Mouse (Mus musculus) myocyte (in vitro differentiated cells): ENCODE measurements around the gene Gm973. TPM values are rescaled to one million over a fixed set of nuclear protein-coding genes. Genes with fewer than 3 reads are reported as not detected.
A peak's percentile ranks its signal among the peaks of the same experiment; 100 is the strongest.

Experiments
- H3K27me3 ChIP-seq: one replicate; pipeline ENCODE4 v1.6.1; 2011; ENCODE audit not compliant: control insufficient read depth, insufficient read depth, insufficient read length
- H3K36me3 ChIP-seq: one replicate; pipeline ENCODE4 v1.6.1; 2011; ENCODE audit not compliant: control insufficient read depth, insufficient read depth
- H3K4me2 ChIP-seq: one replicate; pipeline ENCODE4 v1.6.1; 2011; ENCODE audit warnings: low read depth, control low read depth
- H3K4me3 ChIP-seq: one replicate; pipeline ENCODE4 v1.5.1; 2011; ENCODE audit warnings: mild to moderate bottlenecking, control low read depth, moderate library complexity
- H3K79me2 ChIP-seq: one replicate; pipeline ENCODE4 v1.6.1; 2011; ENCODE audit not compliant: control insufficient read depth, insufficient read depth
- H3ac ChIP-seq: one replicate; pipeline ENCODE4 v1.6.1; 2011; ENCODE audit not compliant: control insufficient read depth, insufficient read length
- CEBPB ChIP-seq: IDR thresholded peaks from 2 replicates; pipeline ENCODE4 v1.6.1; 2011; ENCODE audit warnings: mild to moderate bottlenecking, moderate library complexity; ENCODE audit not compliant: poor library complexity, insufficient read depth, severe bottlenecking
- E2F4 ChIP-seq: IDR thresholded peaks from one replicate; pipeline ENCODE4 v1.6.1; 2011; ENCODE audit warnings: mild to moderate bottlenecking, control low read depth, moderate library complexity; ENCODE audit not compliant: insufficient read depth
- MAX ChIP-seq: IDR thresholded peaks from one replicate; pipeline ENCODE4 v1.6.1; 2011; ENCODE audit warnings: low read depth, mild to moderate bottlenecking, control low read depth
- MYOD1 ChIP-seq, 3 experiments: IDR thresholded peaks; one replicate each; pipeline ENCODE4 v1.6.1; 2011; ENCODE audit warnings: control low read depth in 2 of 3, low read depth in 2 of 3, mild to moderate bottlenecking in 2 of 3, moderate library complexity in 1 of 3; ENCODE audit not compliant: insufficient read length in 2 of 3, control insufficient read depth in 1 of 3
- MYOG ChIP-seq, 3 experiments: IDR thresholded peaks; one replicate each; pipeline ENCODE4 v1.6.1; 2011; ENCODE audit warnings: control low read depth in 2 of 3, low read depth in 2 of 3, mild to moderate bottlenecking in 2 of 3; ENCODE audit not compliant: insufficient read length in 2 of 3, control insufficient read depth in 1 of 3, insufficient read depth in 1 of 3
- POLR2A ChIP-seq: IDR thresholded peaks from one replicate; pipeline ENCODE4 v1.6.1; 2011; ENCODE audit warnings: low read depth, mild to moderate bottlenecking, control low read depth, moderate library complexity; ENCODE audit not compliant: insufficient read length
- POLR2AphosphoS2 ChIP-seq: IDR thresholded peaks from one replicate; pipeline ENCODE4 v1.6.1; 2011; ENCODE audit warnings: low read depth, control low read depth; ENCODE audit not compliant: insufficient read length
- REST ChIP-seq: IDR thresholded peaks from one replicate; pipeline ENCODE4 v1.6.1; 2011; ENCODE audit warnings: mild to moderate bottlenecking, control low read depth, moderate library complexity; ENCODE audit not compliant: insufficient read depth, insufficient read length
- SRF ChIP-seq: IDR thresholded peaks from one replicate; pipeline ENCODE4 v1.6.1; 2011; ENCODE audit warnings: low read depth; ENCODE audit not compliant: control insufficient read depth, insufficient read length
- TCF12 ChIP-seq: IDR thresholded peaks from one replicate; pipeline ENCODE4 v1.6.1; 2011; ENCODE audit warnings: mild to moderate bottlenecking, control low read depth; ENCODE audit not compliant: poor library complexity, insufficient read depth, severe bottlenecking
- TCF3 ChIP-seq: IDR thresholded peaks from one replicate; pipeline ENCODE4 v1.6.1; 2011; ENCODE audit warnings: low read depth, control low read depth; ENCODE audit not compliant: insufficient read length
- USF1 ChIP-seq: IDR thresholded peaks from one replicate; pipeline ENCODE4 v1.6.1; 2011; ENCODE audit warnings: low read depth, mild to moderate bottlenecking, control low read depth, moderate library complexity
- polyA plus RNA-seq: library from polyadenylated mRNA; unstranded; fragments of >200 nt; fragmentation: generic; extraction: Trizol; gene quantifications from one replicate; pipeline ENCODE4 v1.2.1, GENCODE M21; 2012; ENCODE audit warnings: missing spikeins

Gm973 gene
- polyA plus RNA-seq, 1 experiment, result not detected

GRCm38 (mm10) chr1:59566926-59567325 is 50.9 kb downstream of the Gm973 start:
- peak overlapping the region; percentile 46 for H3K4me2 ChIP-seq
- no peaks in the 10 kb centered on the region for H3K36me3 ChIP-seq
- no peak overlapping the region for H3K4me3 ChIP-seq
- TF ChIP-seq MYOD1 (IDR thresholded peaks at IDR 0.05; ENCODE audit: control insufficient read depth in 1 of 3, insufficient read length in 2 of 3, low read depth in 2 of 3) (no peak), POLR2AphosphoS2 (no peak), CEBPB (no peak), USF1 (no peak), POLR2A (no peak), MAX (no peak), TCF12 (no peak), MYOG (IDR thresholded peaks at IDR 0.05; ENCODE audit: control insufficient read depth in 1 of 3, insufficient read depth in 1 of 3, insufficient read length in 2 of 3, low read depth in 2 of 3) (no peak), TCF3 (no peak)
- H3K79me2 ChIP-seq, result no peaks in the 10 kb centered on the region
- H3ac ChIP-seq, result no peak overlapping the region
- no peaks in the 10 kb centered on the region for H3K27me3 ChIP-seq

- H3K36me3 ChIP-seq, result no peaks in the 10 kb centered on the region
- no peak overlapping the region for H3K4me2 ChIP-seq
- no peaks in the 10 kb centered on the region for H3K27me3 ChIP-seq
- no peak overlapping the region for H3K4me3 ChIP-seq
- H3K79me2 ChIP-seq, result no peaks in the 10 kb centered on the region
- no peak for TF ChIP-seq USF1
- TF ChIP-seq MYOG (IDR thresholded peaks at IDR 0.05; ENCODE audit: control insufficient read depth in 1 of 3, insufficient read depth in 1 of 3, insufficient read length in 2 of 3, low read depth in 2 of 3), result no peak
- TF ChIP-seq MYOD1 (IDR thresholded peaks at IDR 0.05; ENCODE audit: control insufficient read depth in 1 of 3, insufficient read length in 2 of 3, low read depth in 2 of 3), result no peak
- no peak for TF ChIP-seq REST
- no peak for TF ChIP-seq E2F4
- TF ChIP-seq SRF, result no peak
- no peak for TF ChIP-seq TCF3
- TF ChIP-seq MAX, result no peak
- TF ChIP-seq CEBPB, result no peak
- TF ChIP-seq POLR2AphosphoS2, result no peak
- no peak for TF ChIP-seq TCF12
- H3ac ChIP-seq, result no peak overlapping the region
Observed at GRCm38 (mm10) chr1:59567521-59567920, 51.5 kb downstream of the Gm973 start.

- no peak for TF ChIP-seq TCF3
- no peak for TF ChIP-seq SRF
- Histone ChIP-seq H3K79me2 (no peaks in the 10 kb centered on the region), H3ac (no peak overlapping the region), H3K4me3 (no peak overlapping the region), H3K36me3 (no peaks in the 10 kb centered on the region), H3K27me3 (no peaks in the 10 kb centered on the region), H3K4me2 (no peak overlapping the region)
Observed at GRCm38 (mm10) chr1:59568283-59568682, 52.2 kb downstream of the Gm973 start.

GRCm38 (mm10) chr1:59569301-59569700 is 53.2 kb downstream of the Gm973 start:
- Histone ChIP-seq H3K36me3 (no peaks in the 10 kb centered on the region), H3K27me3 (no peaks in the 10 kb centered on the region), H3ac (no peak overlapping the region), H3K4me3 (no peak overlapping the region), H3K79me2 (no peaks in the 10 kb centered on the region), H3K4me2 (no peak overlapping the region)
- no peak for TF ChIP-seq USF1
- TF ChIP-seq CEBPB, result 0 out of 2 replicates have a peak, but pooled peaks have one; percentile 52

GRCm38 (mm10) chr1:59570767-59571166 is 54.7 kb downstream of the Gm973 start:
- Histone ChIP-seq H3K4me3 (no peak overlapping the region), H3K79me2 (no peaks in the 10 kb centered on the region), H3K36me3 (no peaks in the 10 kb centered on the region), H3K27me3 (no peaks in the 10 kb centered on the region), H3K4me2 (no peak overlapping the region), H3ac (no peak overlapping the region)
- TF ChIP-seq POLR2A (no peak), MYOD1 (IDR thresholded peaks at IDR 0.05; ENCODE audit: control insufficient read depth in 1 of 3, insufficient read length in 2 of 3, low read depth in 2 of 3) (no peak), CEBPB (no peak), TCF12 (no peak), MAX (no peak), E2F4 (no peak), MYOG (IDR thresholded peaks at IDR 0.05; ENCODE audit: control insufficient read depth in 1 of 3, insufficient read depth in 1 of 3, insufficient read length in 2 of 3, low read depth in 2 of 3) (no peak), POLR2AphosphoS2 (no peak), SRF (no peak), REST (no peak), USF1 (no peak), TCF3 (no peak)

GRCm38 (mm10) chr1:59571502-59571901 is 55.4 kb downstream of the Gm973 start:
- Histone ChIP-seq H3K36me3 (no peaks in the 10 kb centered on the region), H3K27me3 (no peaks in the 10 kb centered on the region), H3K4me2 (no peak overlapping the region), H3K4me3 (no peak overlapping the region), H3ac (no peak overlapping the region), H3K79me2 (no peaks in the 10 kb centered on the region)
- no peak for TF ChIP-seq MAX
- no peak for TF ChIP-seq POLR2A
- TF ChIP-seq POLR2AphosphoS2, result no peak
- no peak for TF ChIP-seq CEBPB
- no peak for TF ChIP-seq MYOD1 (IDR thresholded peaks at IDR 0.05; ENCODE audit: control insufficient read depth in 1 of 3, insufficient read length in 2 of 3, low read depth in 2 of 3)
- TF ChIP-seq REST, result no peak
- TF ChIP-seq MYOG (IDR thresholded peaks at IDR 0.05; ENCODE audit: control insufficient read depth in 1 of 3, insufficient read depth in 1 of 3, insufficient read length in 2 of 3, low read depth in 2 of 3), result no peak
- no peak for TF ChIP-seq USF1
- no peak for TF ChIP-seq SRF
- TF ChIP-seq E2F4, result no peak
- TF ChIP-seq TCF3, result no peak
- TF ChIP-seq TCF12, result no peak
